Mouse (Mus musculus) heart, adult 8-10 months (tissue): ENCODE results near the gene Gm15293. TPM values are rescaled to one million over a fixed set of nuclear protein-coding genes. Genes with fewer than 3 reads are reported as not detected.
"Not testable (repeated sequence)": the region's sequence is repeated elsewhere in the genome, so short reads cannot be mapped to it uniquely, and the experiment has no call there.

Source experiments
- DNase-seq: peaks from one replicate; pipeline ENCODE4 v3.0.0; 2022; ENCODE audit warnings: low spot score
- total RNA-seq, 4 experiments: library from RNA; stranded (reverse); gene quantifications; 2 replicates each; pipeline ENCODE4 v1.2.4; 2022

The Gm15293 gene
- not detected for total RNA-seq

DNA sequence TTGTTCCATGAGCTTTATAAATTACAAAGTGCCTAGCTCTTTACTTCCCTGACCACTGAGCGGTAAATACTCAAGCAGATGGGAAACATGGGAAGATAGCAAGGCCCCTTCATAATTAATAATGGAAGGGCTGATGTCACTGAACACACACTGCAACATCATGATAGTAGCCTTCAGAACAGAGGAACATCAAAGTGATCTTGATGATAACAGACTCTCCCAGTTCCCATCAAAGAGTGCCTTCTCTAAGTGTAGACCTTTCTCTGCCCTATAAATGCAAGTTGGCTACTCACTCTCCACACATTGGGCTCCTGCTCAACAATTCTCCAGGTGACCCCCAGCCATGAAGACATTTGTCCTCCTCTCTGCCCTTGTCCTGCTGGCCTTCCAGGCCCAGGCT, at the start of gene Gm15293:
Gm15293 (plus strand) TSS at position 301 of the 400 bp plus-strand sequence.
- DNase-seq, result not testable (repeated sequence)

DNA sequence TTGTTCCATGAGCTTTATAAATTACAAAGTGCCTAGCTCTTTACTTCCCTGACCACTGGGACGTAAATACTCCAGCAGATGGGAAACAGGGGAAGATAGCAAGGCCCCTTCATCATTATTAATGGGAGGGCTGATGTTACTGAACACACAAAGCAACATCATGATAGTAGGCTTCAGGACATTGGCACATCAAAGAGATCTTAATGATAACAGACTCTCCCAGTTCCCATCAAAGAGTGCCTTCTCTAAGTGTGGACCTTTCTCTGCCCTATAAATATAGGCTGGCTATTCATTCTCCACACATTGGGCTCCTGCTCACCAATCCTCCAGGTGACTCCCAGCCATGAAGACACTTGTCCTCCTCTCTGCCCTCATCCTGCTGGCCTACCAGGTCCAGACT, 39.4 kb upstream of the Gm15293 start, which contains the start of gene Defa22:
Defa22 (plus strand) TSS at position 301 of the 400 bp plus-strand sequence.
- DNase-seq, result not testable (repeated sequence)

DNA sequence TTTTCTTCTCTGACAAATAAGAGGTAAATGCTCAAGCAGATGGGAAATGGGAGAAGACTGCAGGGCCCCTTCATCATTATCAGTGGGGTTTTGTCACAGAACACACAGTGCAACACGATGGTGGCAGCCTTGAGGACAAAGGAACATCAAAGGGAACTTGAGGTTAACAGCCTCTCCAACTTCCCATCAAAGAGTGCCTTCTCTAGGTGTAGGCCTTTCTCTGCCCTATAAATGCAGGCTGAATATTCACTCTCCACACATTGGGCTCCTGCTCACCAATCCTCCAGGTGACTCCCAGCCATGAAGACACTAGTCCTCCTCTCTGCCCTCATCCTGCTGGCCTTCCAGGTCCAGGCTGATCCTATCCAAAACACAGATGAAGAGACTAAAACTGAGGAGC, 10.0 kb upstream of the Gm15293 start, which contains the start of gene Defa31:
Defa31 (plus strand) TSS at position 301 of the 400 bp plus-strand sequence.
- not testable (repeated sequence) for DNase-seq

Other genes starting within 250 kb of the Gm15293 start
- gene Defa21, start 176.0 kb upstream of the Gm15293 start, total RNA-seq, result not detected
- gene Defa23, start 146.5 kb upstream of the Gm15293 start, total RNA-seq, result not detected
- gene Defa35, start 136.5 kb upstream of the Gm15293 start, total RNA-seq, result not detected
- not detected for gene Defa25, start 117.1 kb upstream of the Gm15293 start, total RNA-seq
- not detected for gene Gm14851, start 105.5 kb upstream of the Gm15293 start, total RNA-seq
- not detected for gene Defa30, start 66.9 kb upstream of the Gm15293 start, total RNA-seq
- not detected for gene Defa22, start 39.3 kb upstream of the Gm15293 start, total RNA-seq
- not detected for gene Defa31, start 9.9 kb upstream of the Gm15293 start, total RNA-seq
- not detected for gene Gm15292, start 48.2 kb downstream of the Gm15293 start, total RNA-seq
- not detected for gene Defa27, start 114.0 kb downstream of the Gm15293 start, total RNA-seq
- not detected for gene Defa29, start 125.5 kb downstream of the Gm15293 start, total RNA-seq
- gene Defa2, start 177.0 kb downstream of the Gm15293 start, total RNA-seq, result not detected
- not detected for gene Defa33, start 190.2 kb downstream of the Gm15293 start, total RNA-seq
- gene Defa36, start 225.8 kb downstream of the Gm15293 start, total RNA-seq, result not detected